Mouse (Mus musculus) neural tube, embryonic 13.5 days (tissue): ENCODE data around the gene Fgf22. TPM values are rescaled to one million over a fixed set of nuclear protein-coding genes. Genes with fewer than 3 reads are reported as not detected.

ENCODE experiments used
- ATAC-seq: fragments of 200-750 bp; cut with Nextera tagmentation; 2 replicates; pipeline ENCODE4 v1.8.0; 2017; ENCODE audit warnings: low read depth, mild to moderate bottlenecking, moderate TSS enrichment, moderate library complexity
- H3K27ac ChIP-seq: fragments of 300-500 bp; sonication (generic); replicated peaks from 2 replicates; pipeline ENCODE4 v1.5.1; 2015; ENCODE audit warnings: moderate library complexity, mild to moderate bottlenecking, inconsistent platforms
- H3K27me3 ChIP-seq: fragments of 300-500 bp; sonication (generic); 2 replicates; pipeline ENCODE4 v1.6.1; 2015; ENCODE audit warnings: mild to moderate bottlenecking, inconsistent platforms
- H3K36me3 ChIP-seq: fragments of 300-500 bp; sonication (generic); 2 replicates; pipeline ENCODE4 v1.6.1; 2015; ENCODE audit warnings: mild to moderate bottlenecking, inconsistent platforms
- H3K4me1 ChIP-seq: fragments of 300-500 bp; sonication (generic); replicated peaks from 2 replicates; pipeline ENCODE4 v1.6.1; 2015; ENCODE audit warnings: inconsistent platforms
- H3K4me2 ChIP-seq: fragments of 300-500 bp; sonication (generic); 2 replicates; pipeline ENCODE4 v1.6.1; 2015; ENCODE audit warnings: inconsistent platforms, mild to moderate bottlenecking, moderate library complexity
- H3K4me3 ChIP-seq: fragments of 300-500 bp; sonication (generic); 2 replicates; pipeline ENCODE4 v1.5.1; 2015; ENCODE audit warnings: mild to moderate bottlenecking, inconsistent platforms
- H3K9ac ChIP-seq: fragments of 300-500 bp; sonication (generic); 2 replicates; pipeline ENCODE4 v1.6.1; 2015; ENCODE audit warnings: moderate library complexity, mild to moderate bottlenecking, inconsistent platforms
- H3K9me3 ChIP-seq: fragments of 300-500 bp; sonication (generic); 2 replicates; pipeline ENCODE4 v1.6.1; 2016; ENCODE audit warnings: inconsistent platforms
- WGBS: fragments of 180-500 bp; shearing (Covaris S2); methylation state at CpG from one replicate; pipeline ENCODE4 v1.1.7; 2015; 5-methylcytosine and 5-hydroxymethylcytosine counted together
- polyA plus RNA-seq: library from polyadenylated mRNA; unstranded; fragments of >200 nt; fragmentation: Nextera tagmentation; extraction: Ambion mirVana; gene quantifications from 2 replicates; pipeline ENCODE4 v1.2.1, GENCODE M21; 2015

Fgf22 gene
- polyA plus RNA-seq, 1 experiment from 2014 or later: 1.7 TPM

GRCm38 (mm10) chr10:79716254-79716987 lies 38.5 kb upstream of the Fgf22 start, which contains the start of gene Hcn2:
Gene Hcn2 (plus strand): TSS chr10:79716634.
- no peak within 1 kb of the TSS for H3K27ac ChIP-seq

DNA sequence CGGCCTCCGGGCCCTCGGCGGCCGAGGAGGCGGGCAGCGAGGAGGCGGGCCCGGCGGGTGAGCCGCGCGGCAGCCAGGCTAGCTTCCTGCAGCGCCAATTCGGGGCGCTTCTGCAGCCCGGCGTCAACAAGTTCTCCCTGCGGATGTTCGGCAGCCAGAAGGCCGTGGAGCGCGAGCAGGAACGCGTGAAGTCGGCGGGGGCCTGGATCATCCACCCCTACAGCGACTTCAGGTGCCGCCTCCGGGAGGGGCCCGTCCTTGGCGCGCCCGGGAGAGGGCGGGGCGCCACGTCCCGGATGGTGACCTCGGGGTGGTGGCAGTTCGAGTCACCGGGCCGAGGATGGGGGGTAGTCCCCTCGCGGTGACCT lies 37.9 kb upstream of the Fgf22 start:
- Histone ChIP-seq H3K9ac (peak overlapping the region; percentile 82), H3K27ac (no peak overlapping the region), H3K9me3 (no peaks in the 10 kb centered on the region), H3K27me3 (peaks cover 65% of the 10 kb centered on the region), H3K4me1 (peaks cover 28% of the 10 kb centered on the region), H3K36me3 (peaks cover 5% of the 10 kb centered on the region), H3K4me3 (peak overlapping the region; percentile 66), H3K4me2 (peak overlapping the region; percentile 90)
- peak; percentile 12 for ATAC-seq
- WGBS: under 1% methylated on average over 44 of the region's 44 CpGs

More at GRCm38 (mm10) chr10:79716254-79716987, 38.5 kb upstream of the Fgf22 start, which contains the start of gene Hcn2:
- peak within 1 kb of the TSS; percentile 66 for H3K4me3 ChIP-seq
- peaks cover 28% of the 10 kb centered on the region for H3K4me1 ChIP-seq
- WGBS: 3% methylated on average over 51 of the region's 91 CpGs
- no peaks in the 10 kb centered on the region for H3K9me3 ChIP-seq
- peak; percentile 69 for ATAC-seq
- H3K4me2 ChIP-seq: peak within 1 kb of the TSS; percentile 90
- peaks cover 11% of the 10 kb centered on the region for H3K36me3 ChIP-seq
- peak within 1 kb of the TSS; percentile 82 for H3K9ac ChIP-seq
- peaks cover 65% of the 10 kb centered on the region for H3K27me3 ChIP-seq

DNA sequence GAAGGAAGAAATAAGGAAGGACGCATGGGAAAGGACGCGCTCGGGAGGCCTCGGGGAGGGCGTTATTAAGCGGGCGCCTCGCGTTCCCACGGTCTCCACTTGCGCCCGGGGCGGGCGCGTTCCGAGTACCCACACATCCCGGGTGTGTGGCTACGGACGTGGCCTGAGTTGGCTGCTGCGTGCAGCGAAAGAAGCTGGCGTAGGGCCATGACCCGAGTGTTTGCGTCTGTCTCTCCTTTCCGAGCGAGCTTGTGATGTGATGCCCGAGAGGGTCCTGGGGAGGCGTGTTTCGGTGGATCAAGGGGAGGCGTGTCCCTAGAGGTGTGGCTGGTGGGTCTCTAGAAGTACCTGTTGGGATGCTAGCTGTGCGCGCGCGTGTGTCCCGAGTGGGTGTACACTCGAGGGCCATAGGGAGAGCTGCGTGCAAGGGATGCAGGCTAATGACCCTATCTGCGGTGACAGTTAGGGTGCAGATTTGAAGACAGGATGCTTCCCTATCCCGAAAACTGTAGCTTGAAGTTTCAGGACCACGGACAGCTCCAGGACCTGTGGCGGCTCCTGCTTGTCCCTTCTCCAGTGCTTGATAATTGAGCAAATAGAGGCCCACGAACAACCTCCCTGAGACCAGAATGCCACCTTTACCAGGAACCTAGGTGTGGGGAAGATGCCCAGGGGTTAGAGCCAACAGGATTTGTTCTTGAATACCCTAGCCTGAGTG lies 37.1 kb upstream of the Fgf22 start:
- Histone ChIP-seq H3K4me1 (peaks cover 30% of the 10 kb centered on the region), H3K27ac (no peak overlapping the region), H3K27me3 (peaks cover 65% of the 10 kb centered on the region), H3K9me3 (no peaks in the 10 kb centered on the region), H3K36me3 (no peaks in the 10 kb centered on the region), H3K9ac (peak overlapping the region; percentile 82), H3K4me2 (peak overlapping the region; percentile 90), H3K4me3 (peak overlapping the region; percentile 66)
- WGBS: 5% methylated on average over 43 of the region's 43 CpGs
- ATAC-seq: no peak

- H3K4me2 ChIP-seq: no peak overlapping the region
- H3K27me3 ChIP-seq: peaks cover 45% of the 10 kb centered on the region
- H3K4me3 ChIP-seq: no peak overlapping the region
- H3K9ac ChIP-seq: no peak overlapping the region
- no peak for ATAC-seq
- no peak overlapping the region for H3K27ac ChIP-seq
- 75% methylated on average over 5 of the region's 5 CpGs for WGBS
- H3K9me3 ChIP-seq: no peaks in the 10 kb centered on the region
- no peaks in the 10 kb centered on the region for H3K36me3 ChIP-seq
- peaks cover 25% of the 10 kb centered on the region for H3K4me1 ChIP-seq
These were observed 33.8 kb upstream of the Fgf22 start for GRCm38 (mm10) chr10:79721089-79721488.

GRCm38 (mm10) chr10:79723047-79723446 lies 31.8 kb upstream of the Fgf22 start:
- Histone ChIP-seq H3K27ac (no peak overlapping the region), H3K36me3 (no peaks in the 10 kb centered on the region), H3K9ac (no peak overlapping the region), H3K4me3 (no peak overlapping the region), H3K27me3 (peaks cover 26% of the 10 kb centered on the region), H3K4me1 (peaks cover 6% of the 10 kb centered on the region), H3K4me2 (no peak overlapping the region), H3K9me3 (no peaks in the 10 kb centered on the region)
- 67% methylated on average over 6 of the region's 6 CpGs for WGBS
- ATAC-seq: no peak

DNA sequence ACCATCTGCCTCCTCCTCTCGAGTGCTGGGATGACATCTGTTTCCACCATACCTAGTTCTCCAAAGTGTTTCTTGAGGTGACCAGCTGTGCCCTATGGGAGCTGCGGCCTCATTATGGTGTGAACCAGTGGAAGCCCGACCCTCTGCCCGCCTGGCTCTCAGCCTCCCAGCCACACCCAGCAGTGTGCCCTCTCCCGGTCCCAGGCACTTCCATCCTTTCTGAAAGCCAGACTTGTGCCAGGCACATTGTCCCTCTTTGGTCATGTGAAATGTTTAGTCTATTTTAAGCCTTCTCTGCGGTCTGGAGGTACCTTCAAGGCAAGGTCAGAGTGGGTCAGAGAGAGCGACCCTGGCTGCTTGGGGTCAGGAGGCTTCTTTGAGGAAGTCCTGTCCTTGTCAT lies 31.2 kb upstream of the Fgf22 start:
- Histone ChIP-seq H3K36me3 (no peaks in the 10 kb centered on the region), H3K9ac (no peak overlapping the region), H3K27me3 (peaks cover 19% of the 10 kb centered on the region), H3K4me1 (0 out of 2 replicates have a peak, but pooled peaks cover 2% of the 10 kb centered on the region), H3K4me3 (no peak overlapping the region), H3K9me3 (no peaks in the 10 kb centered on the region), H3K4me2 (no peak overlapping the region), H3K27ac (no peak overlapping the region)
- ATAC-seq: no peak
- WGBS: 92% methylated on average over 7 of the region's 7 CpGs

DNA sequence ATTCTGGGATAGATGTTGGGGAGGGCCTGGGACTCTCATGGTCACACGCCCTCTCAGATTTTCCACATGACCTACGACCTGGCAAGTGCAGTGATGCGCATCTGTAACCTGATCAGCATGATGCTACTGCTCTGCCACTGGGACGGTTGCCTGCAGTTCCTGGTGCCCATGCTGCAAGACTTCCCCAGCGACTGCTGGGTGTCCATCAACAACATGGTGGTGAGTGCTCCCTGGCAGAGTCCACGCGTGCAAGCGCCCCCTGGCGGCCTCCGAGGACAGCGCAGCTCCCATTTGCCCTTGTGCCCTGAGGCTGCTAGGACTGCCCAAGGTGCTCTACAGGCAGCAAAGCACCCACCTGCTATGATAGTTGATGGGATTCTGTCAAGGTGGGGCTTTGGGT lies 28.8 kb upstream of the Fgf22 start:
- H3K36me3 ChIP-seq: peaks cover 5% of the 10 kb centered on the region
- 0 out of 2 replicates have a peak, but pooled peaks cover 2% of the 10 kb centered on the region for H3K4me1 ChIP-seq
- ATAC-seq: no peak
- no peak overlapping the region for H3K4me3 ChIP-seq
- WGBS: 38% methylated on average over 11 of the region's 11 CpGs
- no peaks in the 10 kb centered on the region; the same call in 1 of the 2 replicates for H3K27me3 ChIP-seq
- no peak overlapping the region for H3K4me2 ChIP-seq
- no peaks in the 10 kb centered on the region for H3K9me3 ChIP-seq
- H3K27ac ChIP-seq: no peak overlapping the region
- H3K9ac ChIP-seq: no peak overlapping the region

DNA sequence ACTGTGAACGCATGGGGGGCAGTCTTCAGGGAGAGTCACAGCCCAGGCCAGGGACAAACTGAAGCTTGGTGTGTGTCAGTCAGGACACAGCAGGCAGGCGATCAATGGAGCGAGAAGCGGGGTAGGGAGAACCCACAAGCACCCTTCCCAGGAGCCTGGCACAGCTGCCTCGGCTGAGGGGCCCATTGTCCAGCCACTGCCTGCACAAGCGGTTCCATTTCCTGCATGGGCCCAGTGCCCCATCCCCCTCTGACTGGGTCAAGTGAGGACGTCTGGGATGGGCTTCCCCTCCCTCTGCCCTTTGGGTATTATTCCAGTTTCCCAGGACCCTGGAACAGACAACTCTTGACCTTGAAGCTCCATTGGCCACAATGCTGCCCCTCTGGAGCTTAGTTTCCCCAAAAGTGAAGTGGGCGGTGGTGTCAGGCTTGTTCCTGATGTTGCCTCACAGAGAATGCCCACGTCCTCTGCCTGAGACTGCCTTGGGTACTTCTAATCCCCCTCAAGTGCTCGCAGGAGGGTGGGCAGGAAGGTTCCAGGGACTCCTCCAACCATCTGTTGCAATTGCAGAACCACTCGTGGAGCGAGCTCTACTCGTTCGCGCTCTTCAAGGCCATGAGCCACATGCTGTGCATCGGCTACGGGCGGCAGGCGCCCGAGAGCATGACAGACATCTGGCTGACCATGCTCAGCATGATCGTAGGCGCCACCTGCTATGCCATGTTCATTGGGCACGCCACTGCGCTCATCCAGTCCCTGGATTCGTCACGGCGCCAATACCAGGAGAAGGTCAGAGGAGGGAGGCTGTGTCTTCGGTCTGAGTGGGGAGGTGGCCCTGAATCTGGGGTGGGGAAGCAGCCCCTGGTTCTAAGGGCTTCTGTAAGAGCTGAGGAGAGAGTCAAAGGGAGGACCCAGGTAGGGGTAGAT lies 26.3 kb upstream of the Fgf22 start:
- WGBS: 76% methylated on average over 28 of the region's 28 CpGs

GRCm38 (mm10) chr10:79729357-79729965 lies 25.4 kb upstream of the Fgf22 start:
- WGBS: 81% methylated on average over 13 of the region's 13 CpGs
- no peak overlapping the region for H3K27ac ChIP-seq
- no peaks in the 10 kb centered on the region for H3K4me1 ChIP-seq
- peaks cover 36% of the 10 kb centered on the region for H3K36me3 ChIP-seq
- no peak for ATAC-seq
- no peak overlapping the region for H3K4me2 ChIP-seq
- H3K27me3 ChIP-seq: 0 out of 2 replicates have a peak, but pooled peaks cover under 1% of the 10 kb centered on the region
- 0 out of 2 replicates have a peak, but pooled peaks cover 2% of the 10 kb centered on the region for H3K9me3 ChIP-seq
- no peak overlapping the region for H3K9ac ChIP-seq
- H3K4me3 ChIP-seq: no peak overlapping the region

More for the DNA sequence above, 26.3 kb upstream of the Fgf22 start:
- Histone ChIP-seq H3K4me3 (no peak overlapping the region), H3K9me3 (0 out of 2 replicates have a peak, but pooled peaks cover 2% of the 10 kb centered on the region), H3K36me3 (peaks cover 28% of the 10 kb centered on the region), H3K4me2 (no peak overlapping the region), H3K27ac (no peak overlapping the region), H3K4me1 (no peaks in the 10 kb centered on the region), H3K9ac (no peak overlapping the region), H3K27me3 (no peaks in the 10 kb centered on the region)
- ATAC-seq: no peak

GRCm38 (mm10) chr10:79732500-79732899 lies 22.4 kb upstream of the Fgf22 start:
- peaks cover 20% of the 10 kb centered on the region for H3K27me3 ChIP-seq
- H3K9me3 ChIP-seq: 0 out of 2 replicates have a peak, but pooled peaks cover 19% of the 10 kb centered on the region
- H3K4me1 ChIP-seq: no peaks in the 10 kb centered on the region
- H3K36me3 ChIP-seq: peaks cover 67% of the 10 kb centered on the region
- no peak for ATAC-seq
- H3K4me3 ChIP-seq: no peak overlapping the region
- 90% methylated on average over 1 of the region's 1 CpGs for WGBS
- no peak overlapping the region for H3K27ac ChIP-seq
- no peak overlapping the region for H3K9ac ChIP-seq
- H3K4me2 ChIP-seq: no peak overlapping the region

DNA sequence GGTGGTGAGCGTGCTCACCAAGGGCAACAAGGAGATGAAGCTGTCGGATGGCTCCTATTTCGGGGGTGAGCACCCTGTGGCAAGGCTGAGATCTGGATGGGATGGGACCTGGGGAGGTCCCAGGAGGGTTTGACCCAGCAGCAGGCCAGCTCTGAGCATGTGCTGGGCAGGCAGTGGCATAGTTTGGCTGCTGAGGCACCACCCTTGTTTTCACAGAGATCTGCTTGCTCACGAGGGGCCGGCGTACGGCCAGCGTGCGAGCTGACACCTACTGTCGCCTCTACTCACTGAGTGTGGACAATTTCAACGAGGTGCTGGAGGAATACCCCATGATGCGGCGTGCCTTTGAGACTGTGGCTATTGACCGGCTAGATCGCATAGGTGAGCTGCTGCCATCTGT lies 21.0 kb upstream of the Fgf22 start:
- no peaks in the 10 kb centered on the region for H3K4me1 ChIP-seq
- H3K9ac ChIP-seq: no peak overlapping the region
- 96% methylated on average over 15 of the region's 15 CpGs for WGBS
- no peak overlapping the region for H3K27ac ChIP-seq
- peaks cover 80% of the 10 kb centered on the region for H3K36me3 ChIP-seq
- H3K27me3 ChIP-seq: peaks cover 20% of the 10 kb centered on the region
- no peak overlapping the region for H3K4me3 ChIP-seq
- ATAC-seq: no peak
- H3K9me3 ChIP-seq: peaks cover 30% of the 10 kb centered on the region
- H3K4me2 ChIP-seq: no peak overlapping the region
